Mouse (Mus musculus) thymus, postnatal 10 days (tissue): Measurements from ENCODE around the gene S100a6.

Experiments
- DNase-seq, 2 experiments: peaks; one replicate each; pipeline ENCODE4 v3.0.0; 2021; ENCODE audit warnings: low spot score in 2 of 2

The S100a6 gene

GRCm38 (mm10) chr3:90600458-90601195 is 12.1 kb upstream of the S100a6 start:
- no peak for DNase-seq

- no peak for DNase-seq
These were observed 11.1 kb upstream of the S100a6 start, which contains the start of gene Gm42674 for GRCm38 (mm10) chr3:90601486-90602110. Gene Gm42674, plus strand, starts transcription at chr3:90601904.

GRCm38 (mm10) chr3:90603623-90604022 is 9.1 kb upstream of the S100a6 start, which contains the start of gene S100a4:
Gene S100a4, plus strand, starts transcription at chr3:90603771.
- no peak for DNase-seq

- DNase-seq = no peak
These were observed 8.3 kb upstream of the S100a6 start for GRCm38 (mm10) chr3:90604416-90604815.

- no peak for DNase-seq
These were observed 7.6 kb upstream of the S100a6 start for GRCm38 (mm10) chr3:90605049-90605448.

- no peak for DNase-seq
These were observed 6.9 kb upstream of the S100a6 start for GRCm38 (mm10) chr3:90605736-90606135.

- no peak for DNase-seq
These were observed 6.5 kb upstream of the S100a6 start for GRCm38 (mm10) chr3:90606185-90606584.

- no peak for DNase-seq
These were observed 5.3 kb upstream of the S100a6 start for GRCm38 (mm10) chr3:90607361-90607760.

GRCm38 (mm10) chr3:90608223-90608622 is 4.5 kb upstream of the S100a6 start, which contains the start of gene S100a5:
Gene S100a5, plus strand, starts transcription at chr3:90608523.
- DNase-seq = no peak

- DNase-seq = no peak
These were observed 3.6 kb upstream of the S100a6 start for GRCm38 (mm10) chr3:90609102-90609501.

- DNase-seq = no peak
These were observed 1.2 kb upstream of the S100a6 start for GRCm38 (mm10) chr3:90611494-90611893.

- no peak for DNase-seq
These were observed 621 bp upstream of the S100a6 start for GRCm38 (mm10) chr3:90612061-90612460.

- DNase-seq = no peak
These were observed 922 bp downstream of the S100a6 start for GRCm38 (mm10) chr3:90613461-90614147.

GRCm38 (mm10) chr3:90614148-90614530 is 1.5 kb downstream of the S100a6 start:
- no peak for DNase-seq

GRCm38 (mm10) chr3:90614611-90615251 is 2.0 kb downstream of the S100a6 start:
- no peak for DNase-seq

- peak; percentile 76 to 82 for DNase-seq
These were observed 2.7 kb downstream of the S100a6 start for GRCm38 (mm10) chr3:90615415-90615814.

- DNase-seq = no peak
These were observed 3.2 kb downstream of the S100a6 start for GRCm38 (mm10) chr3:90615911-90616310.

- no peak for DNase-seq
These were observed 4.9 kb downstream of the S100a6 start for GRCm38 (mm10) chr3:90617586-90617985.

- DNase-seq = no peak
These were observed 8.9 kb downstream of the S100a6 start for GRCm38 (mm10) chr3:90621552-90621951.

- DNase-seq = peak in 1 of 2 experiments; percentile 43
These were observed 10.9 kb downstream of the S100a6 start for GRCm38 (mm10) chr3:90623435-90624071.

GRCm38 (mm10) chr3:90625496-90625895 is 12.8 kb downstream of the S100a6 start:
- DNase-seq = no peak
